Mouse (Mus musculus) forebrain, embryonic 14.5 days (tissue): ENCODE results near the gene Foxd1. TPM values are rescaled to one million over a fixed set of nuclear protein-coding genes. Genes with fewer than 3 reads are reported as not detected.

Source experiments
- ATAC-seq: fragments of 200-750 bp; cut with Nextera tagmentation; 2 replicates; pipeline ENCODE4 v1.8.0; 2017; ENCODE audit warnings: mild to moderate bottlenecking, moderate library complexity
- DNase-seq: peaks from one replicate; pipeline ENCODE4 v3.0.0-alpha.2; 2015; ENCODE audit warnings: low spot score
- H3K27ac ChIP-seq: fragments of 300-500 bp; sonication (generic); 2 replicates; pipeline ENCODE4 v1.5.1; 2014; ENCODE audit warnings: low read depth, mild to moderate bottlenecking, control low read depth, low read length, moderate library complexity
- H3K27me3 ChIP-seq: fragments of 300-500 bp; sonication (generic); replicated peaks from 2 replicates; pipeline ENCODE4 v1.6.1; 2014; ENCODE audit warnings: low read length, control low read depth, mixed read lengths; ENCODE audit not compliant: control insufficient read depth, insufficient read depth
- H3K36me3 ChIP-seq: fragments of 300-500 bp; sonication (generic); 2 replicates; pipeline ENCODE4 v1.6.1; 2014; ENCODE audit warnings: low read length, control low read depth; ENCODE audit not compliant: control insufficient read depth, insufficient read depth
- H3K4me1 ChIP-seq: fragments of 300-500 bp; sonication (generic); 2 replicates; pipeline ENCODE4 v1.6.1; 2014; ENCODE audit warnings: antibody characterized with exemption, low read length, control low read depth; ENCODE audit not compliant: control insufficient read depth, insufficient read depth
- H3K4me2 ChIP-seq: fragments of 300-500 bp; sonication (generic); 2 replicates; pipeline ENCODE4 v1.6.1; 2014; ENCODE audit warnings: mild to moderate bottlenecking, control low read depth, low read length
- H3K4me3 ChIP-seq: fragments of 300-500 bp; sonication (generic); 2 replicates; pipeline ENCODE4 v1.5.1; 2014; ENCODE audit warnings: low read depth, low read length, control low read depth
- H3K9ac ChIP-seq: fragments of 300-500 bp; sonication (generic); 2 replicates; pipeline ENCODE4 v1.6.1; 2014; ENCODE audit warnings: mild to moderate bottlenecking, low read length, control low read depth, moderate library complexity
- H3K9me3 ChIP-seq: fragments of 300-500 bp; sonication (generic); replicated peaks from 2 replicates; pipeline ENCODE4 v1.6.1; 2016; ENCODE audit warnings: low read length, control low read depth, mixed read lengths; ENCODE audit not compliant: control insufficient read depth
- WGBS: fragments of 180-500 bp; shearing (Covaris S2); extraction: QIAGEN DNeasy Blood & Tissue Kit; methylation state at CpG from one replicate; pipeline ENCODE4 v1.1.7; 2014; 5-methylcytosine and 5-hydroxymethylcytosine counted together
- polyA plus RNA-seq: library from polyadenylated mRNA; unstranded; fragments of >200 nt; fragmentation: Nextera tagmentation; extraction: Ambion mirVana; gene quantifications from 2 replicates; pipeline ENCODE4 v1.2.1, GENCODE M21; 2014

Foxd1 gene
- polyA plus RNA-seq, result 0.75 and 0.76 TPM in 2 replicates

GRCm38 (mm10) chr13:98354090-98354801 lies at the start of gene Foxd1:
TSS of gene Foxd1 (plus strand) at chr13:98354242.
- Histone ChIP-seq H3K27ac (peak within 1 kb of the TSS; percentile 52; the same call in 1 of the 2 replicates), H3K9ac (peak within 1 kb of the TSS; percentile 50), H3K4me1 (peaks cover 11% of the 10 kb centered on the region; the same call in 1 of the 2 replicates), H3K27me3 (peaks cover 84% of the 10 kb centered on the region), H3K36me3 (no peaks in the 10 kb centered on the region), H3K4me2 (peak within 1 kb of the TSS; percentile 60), H3K4me3 (peak within 1 kb of the TSS; percentile 38), H3K9me3 (no peaks in the 10 kb centered on the region)
- DNase-seq, result peak; percentile 67
- ATAC-seq, result peak; percentile 78
- WGBS, result under 1% methylated on average over 61 of the region's 76 CpGs

- no peak overlapping the region for H3K4me3 ChIP-seq
- 85% methylated on average over 9 of the region's 9 CpGs for WGBS
- no peak overlapping the region for H3K27ac ChIP-seq
- H3K4me1 ChIP-seq, result no peaks in the 10 kb centered on the region
- DNase-seq, result no peak
- no peaks in the 10 kb centered on the region for H3K9me3 ChIP-seq
- H3K36me3 ChIP-seq, result peaks cover 22% of the 10 kb centered on the region
- H3K27me3 ChIP-seq, result no peaks in the 10 kb centered on the region
- no peak overlapping the region for H3K9ac ChIP-seq
- H3K4me2 ChIP-seq, result no peak overlapping the region
- ATAC-seq, result no peak
These were observed 48.8 kb upstream of the Foxd1 start for GRCm38 (mm10) chr13:98305257-98305656.

GRCm38 (mm10) chr13:98306393-98306792 lies 47.6 kb upstream of the Foxd1 start:
- WGBS, result 30% methylated on average over 5 of the region's 5 CpGs
- no peaks in the 10 kb centered on the region for H3K4me1 ChIP-seq
- no peak overlapping the region for H3K4me3 ChIP-seq
- no peaks in the 10 kb centered on the region for H3K27me3 ChIP-seq
- ATAC-seq (peak; percentile 37; the same call in 1 of the 2 replicates), DNase-seq (peak; percentile 39)
- H3K4me2 ChIP-seq, result no peak overlapping the region
- no peak overlapping the region for H3K9ac ChIP-seq
- H3K36me3 ChIP-seq, result peaks cover 33% of the 10 kb centered on the region
- H3K27ac ChIP-seq, result no peak overlapping the region
- H3K9me3 ChIP-seq, result no peaks in the 10 kb centered on the region

- WGBS, result 61% methylated on average over 14 of the region's 14 CpGs
These were observed 47.1 kb upstream of the Foxd1 start for GRCm38 (mm10) chr13:98306852-98307475.

GRCm38 (mm10) chr13:98308004-98308403 lies 46.0 kb upstream of the Foxd1 start:
- H3K36me3 ChIP-seq, result peaks cover 49% of the 10 kb centered on the region
- no peaks in the 10 kb centered on the region for H3K4me1 ChIP-seq

More at GRCm38 (mm10) chr13:98306852-98307475, 47.1 kb upstream of the Foxd1 start:
- no peaks in the 10 kb centered on the region for H3K4me1 ChIP-seq
- peaks cover 38% of the 10 kb centered on the region for H3K36me3 ChIP-seq
- no peaks in the 10 kb centered on the region for H3K9me3 ChIP-seq
- H3K27me3 ChIP-seq, result no peaks in the 10 kb centered on the region
- no peak overlapping the region for H3K4me3 ChIP-seq
- no peak overlapping the region for H3K4me2 ChIP-seq
- no peak overlapping the region for H3K9ac ChIP-seq
- ATAC-seq, result no peak
- peak overlapping the region; percentile 54; the same call in 1 of the 2 replicates for H3K27ac ChIP-seq
- no peak for DNase-seq

GRCm38 (mm10) chr13:98308724-98309123 lies 45.3 kb upstream of the Foxd1 start:
- 89% methylated on average over 4 of the region's 4 CpGs for WGBS
- no peaks in the 10 kb centered on the region for H3K27me3 ChIP-seq
- H3K27ac ChIP-seq, result no peak overlapping the region
- H3K4me2 ChIP-seq, result no peak overlapping the region
- no peak overlapping the region for H3K4me3 ChIP-seq
- DNase-seq (no peak), ATAC-seq (no peak)
- no peak overlapping the region for H3K9ac ChIP-seq
- H3K9me3 ChIP-seq, result no peaks in the 10 kb centered on the region
- peaks cover 56% of the 10 kb centered on the region for H3K36me3 ChIP-seq
- no peaks in the 10 kb centered on the region for H3K4me1 ChIP-seq

More at GRCm38 (mm10) chr13:98308004-98308403, 46.0 kb upstream of the Foxd1 start:
- H3K9me3 ChIP-seq, result no peaks in the 10 kb centered on the region
- no peak overlapping the region for H3K4me2 ChIP-seq
- no peak overlapping the region for H3K9ac ChIP-seq
- no peaks in the 10 kb centered on the region for H3K27me3 ChIP-seq
- DNase-seq (no peak), ATAC-seq (no peak)
- no peak overlapping the region for H3K4me3 ChIP-seq
- WGBS, result 82% methylated on average over 5 of the region's 5 CpGs
- no peak overlapping the region for H3K27ac ChIP-seq

GRCm38 (mm10) chr13:98311597-98311996 lies 42.4 kb upstream of the Foxd1 start:
- ATAC-seq (no peak), DNase-seq (no peak)
- H3K36me3 ChIP-seq, result peaks cover 61% of the 10 kb centered on the region
- 96% methylated on average over 5 of the region's 5 CpGs for WGBS
- no peak overlapping the region for H3K27ac ChIP-seq
- H3K4me2 ChIP-seq, result no peak overlapping the region
- H3K9ac ChIP-seq, result no peak overlapping the region
- peaks cover 14% of the 10 kb centered on the region for H3K4me1 ChIP-seq
- H3K4me3 ChIP-seq, result no peak overlapping the region
- no peaks in the 10 kb centered on the region for H3K27me3 ChIP-seq
- H3K9me3 ChIP-seq, result no peaks in the 10 kb centered on the region

GRCm38 (mm10) chr13:98313631-98314030 lies 40.4 kb upstream of the Foxd1 start:
- Histone ChIP-seq H3K9ac (no peak overlapping the region), H3K4me3 (no peak overlapping the region), H3K4me1 (peaks cover 14% of the 10 kb centered on the region), H3K4me2 (no peak overlapping the region), H3K36me3 (peaks cover 53% of the 10 kb centered on the region), H3K27ac (no peak overlapping the region), H3K9me3 (no peaks in the 10 kb centered on the region), H3K27me3 (no peaks in the 10 kb centered on the region)
- no peak for DNase-seq
- no peak for ATAC-seq
- WGBS, result 80% methylated on average over 7 of the region's 7 CpGs

GRCm38 (mm10) chr13:98315124-98315523 lies 38.9 kb upstream of the Foxd1 start:
- ATAC-seq (no peak), DNase-seq (no peak)
- Histone ChIP-seq H3K4me1 (peaks cover 14% of the 10 kb centered on the region), H3K27me3 (no peaks in the 10 kb centered on the region), H3K27ac (no peak overlapping the region), H3K36me3 (peaks cover 40% of the 10 kb centered on the region), H3K9ac (no peak overlapping the region), H3K4me3 (no peak overlapping the region; the same call in 1 of the 2 replicates), H3K4me2 (peak overlapping the region; percentile 58), H3K9me3 (no peaks in the 10 kb centered on the region)
- WGBS, result 85% methylated on average over 4 of the region's 4 CpGs
